Mouse (Mus musculus) heart, adult 18-20 months (tissue): ENCODE data around the gene Atf2. TPM values are rescaled to one million over a fixed set of nuclear protein-coding genes. Genes with fewer than 3 reads are reported as not detected.
A peak's percentile ranks its signal among the peaks of the same experiment; 100 is the strongest.
"Not testable (repeated sequence)": the region's sequence is repeated elsewhere in the genome, so short reads cannot be mapped to it uniquely, and the experiment has no call there.

Experiments used
- DNase-seq, 2 experiments: peaks; one replicate each; pipeline ENCODE4 v3.0.0; 2021 to 2022; ENCODE audit warnings: mixed read lengths in 1 of 2
- total RNA-seq, 2 experiments: library from RNA; stranded (reverse); gene quantifications; 2 replicates each; pipeline ENCODE4 v1.2.3; 2021

Gene Atf2
- total RNA-seq, 2 experiments from 2014 or later: 40.5 to 46.1 TPM

- DNase-seq: no peak
Observed at GRCm38 (mm10) chr2:73891701-73892463, 557 bp downstream of the Atf2 start.

- no peak for DNase-seq
Observed at GRCm38 (mm10) chr2:73885997-73886396, 6.4 kb downstream of the Atf2 start.

- no peak for DNase-seq
Observed at GRCm38 (mm10) chr2:73877891-73878290, 14.5 kb downstream of the Atf2 start.

GRCm38 (mm10) chr2:73867764-73868487, 24.5 kb downstream of the Atf2 start:
- DNase-seq: peak; percentile 33 to 77

- peak in 1 of 2 experiments; percentile 7 for DNase-seq
Observed at GRCm38 (mm10) chr2:73860046-73860624, 32.3 kb downstream of the Atf2 start.

- DNase-seq: no peak
Observed at GRCm38 (mm10) chr2:73857352-73857751, 35.1 kb downstream of the Atf2 start.

- no peak for DNase-seq
Observed at GRCm38 (mm10) chr2:73856246-73856645, 36.2 kb downstream of the Atf2 start.

GRCm38 (mm10) chr2:73834406-73835015, 57.9 kb downstream of the Atf2 start:
- no peak for DNase-seq

GRCm38 (mm10) chr2:73833284-73833683, 59.2 kb downstream of the Atf2 start:
- no peak for DNase-seq

- no peak for DNase-seq
Observed at GRCm38 (mm10) chr2:73818742-73819141, 73.7 kb downstream of the Atf2 start.

GRCm38 (mm10) chr2:73807609-73808008, 84.8 kb downstream of the Atf2 start:
- DNase-seq: no peak

- DNase-seq: not testable (repeated sequence)
Observed at GRCm38 (mm10) chr2:73800127-73800526, 92.3 kb downstream of the Atf2 start.

GRCm38 (mm10) chr2:73798786-73799185, 93.7 kb downstream of the Atf2 start:
- no peak for DNase-seq

GRCm38 (mm10) chr2:73798136-73798535, 94.3 kb downstream of the Atf2 start:
- no peak for DNase-seq

GRCm38 (mm10) chr2:73791846-73792630, 100.4 kb downstream of the Atf2 start:
- DNase-seq: peak in 1 of 2 experiments; percentile 15

GRCm38 (mm10) chr2:73790332-73790731, 102.1 kb downstream of the Atf2 start:
- DNase-seq: peak; percentile 65 to 67

- no peak for DNase-seq
Observed at GRCm38 (mm10) chr2:73788395-73788794, 104.0 kb downstream of the Atf2 start.

- DNase-seq: peak; percentile 17 to 38
Observed at GRCm38 (mm10) chr2:73782371-73782905, 110.0 kb downstream of the Atf2 start.

- no peak for DNase-seq
Observed at GRCm38 (mm10) chr2:73780321-73781010, 112.0 kb downstream of the Atf2 start.

- no peak for DNase-seq
Observed at GRCm38 (mm10) chr2:73779796-73780195, 112.6 kb downstream of the Atf2 start.
